Mouse (Mus musculus) E14TG2a.4 (cell line): Measurements from ENCODE around the gene Pdzrn3.

ENCODE experiments used
- H3K27me3 ChIP-seq: 2 replicates; pipeline ENCODE4 v1.6.1; 2014; ENCODE audit warnings: low read length, control low read depth; ENCODE audit not compliant: insufficient read depth
- H3K36me3 ChIP-seq: 2 replicates; pipeline ENCODE4 v1.6.1; 2014; ENCODE audit warnings: low read length, control low read depth; ENCODE audit not compliant: insufficient read depth
- H3K4me1 ChIP-seq: replicated peaks from 2 replicates; pipeline ENCODE4 v1.6.1; 2014; ENCODE audit warnings: low read depth, low read length, control low read depth
- H3K4me3 ChIP-seq: replicated peaks from 2 replicates; pipeline ENCODE4 v1.5.1; 2014; ENCODE audit warnings: mild to moderate bottlenecking, low read length
- H3K9me3 ChIP-seq: 2 replicates; pipeline ENCODE4 v1.6.1; 2014; ENCODE audit warnings: low read length, control low read depth
- CTCF ChIP-seq: conservative IDR thresholded peaks from 2 replicates; pipeline ENCODE4 v1.5.1; 2014; ENCODE audit warnings: low read length
- NANOG ChIP-seq: IDR thresholded peaks from 2 replicates; pipeline ENCODE4 v1.6.1; 2014; ENCODE audit warnings: borderline replicate concordance, low read length, mixed read lengths
- POU5F1 ChIP-seq: IDR thresholded peaks from 2 replicates; pipeline ENCODE4 v1.6.1; 2014; ENCODE audit warnings: low read length, borderline replicate concordance

Gene Pdzrn3

DNA sequence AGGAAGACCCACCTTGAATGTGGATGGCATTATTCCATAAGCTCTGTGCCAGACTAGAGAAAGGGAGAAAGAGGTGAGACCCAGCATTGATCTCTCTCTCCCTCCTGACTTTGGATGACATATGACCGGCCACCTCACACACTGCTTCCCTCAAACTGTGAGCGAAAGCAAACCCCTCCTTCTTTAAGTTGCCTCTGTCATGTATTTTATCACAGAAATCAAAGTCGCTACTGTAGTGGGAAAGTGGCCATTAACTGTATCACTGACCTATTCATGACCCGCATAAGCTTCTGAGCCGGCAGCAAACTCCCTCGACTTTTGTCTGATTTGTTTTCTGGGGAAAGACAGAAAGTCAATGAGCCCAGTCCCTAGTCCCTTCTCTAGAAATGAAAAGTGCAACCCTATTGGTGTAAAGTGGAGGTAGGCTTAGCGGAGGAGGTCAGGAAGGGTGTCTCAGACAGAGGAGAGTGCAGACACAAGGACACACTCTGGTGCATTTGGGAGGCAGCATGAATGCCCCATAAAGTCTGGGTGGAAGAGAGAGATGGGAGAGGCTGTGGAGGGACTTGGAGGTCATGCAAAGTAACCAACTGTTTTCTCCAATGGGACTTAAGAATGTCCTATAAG is 134.4 kb downstream of the Pdzrn3 start:
- H3K9me3 ChIP-seq, result no peaks in the 10 kb centered on the region
- H3K36me3 ChIP-seq, result no peaks in the 10 kb centered on the region
- H3K4me1 ChIP-seq, result no peaks in the 10 kb centered on the region
- H3K4me3 ChIP-seq, result no peak overlapping the region
- no peaks in the 10 kb centered on the region for H3K27me3 ChIP-seq
- no peak for TF ChIP-seq CTCF
- no peak for TF ChIP-seq POU5F1
- no peak for TF ChIP-seq NANOG

DNA sequence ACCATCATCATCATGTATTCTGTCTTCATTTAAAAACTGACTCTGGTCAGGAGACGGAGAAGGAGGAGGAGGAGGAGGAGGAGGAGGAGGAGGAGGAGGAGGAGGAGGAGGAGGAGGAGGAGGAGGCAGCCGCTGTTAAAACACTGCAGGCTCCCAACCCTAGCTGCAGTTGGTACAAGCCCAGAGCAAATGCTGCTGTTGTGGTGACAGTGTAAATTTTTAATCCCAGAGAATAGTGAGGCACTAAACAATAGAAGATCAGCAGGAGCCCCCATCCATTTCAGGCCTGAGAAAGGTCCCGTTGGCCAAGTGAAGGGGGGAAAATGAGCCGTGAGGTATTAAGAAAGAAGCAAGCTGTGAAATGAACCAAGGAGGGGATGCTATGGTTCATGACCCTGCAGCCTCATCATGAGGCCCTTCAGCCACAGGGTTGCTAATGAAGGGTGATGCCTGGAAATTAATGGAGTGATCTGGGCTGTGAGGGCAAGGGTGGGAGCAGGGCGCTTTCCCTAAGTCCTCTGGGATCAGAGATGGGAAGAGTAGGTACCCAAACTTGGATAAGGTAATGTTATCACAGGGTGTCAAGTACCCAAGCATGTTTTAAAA is 141.0 kb downstream of the Pdzrn3 start:
- Histone ChIP-seq H3K9me3 (no peaks in the 10 kb centered on the region), H3K27me3 (no peaks in the 10 kb centered on the region), H3K36me3 (no peaks in the 10 kb centered on the region), H3K4me3 (no peak overlapping the region), H3K4me1 (no peaks in the 10 kb centered on the region)
- TF ChIP-seq POU5F1 (no peak), NANOG (no peak), CTCF (no peak)

DNA sequence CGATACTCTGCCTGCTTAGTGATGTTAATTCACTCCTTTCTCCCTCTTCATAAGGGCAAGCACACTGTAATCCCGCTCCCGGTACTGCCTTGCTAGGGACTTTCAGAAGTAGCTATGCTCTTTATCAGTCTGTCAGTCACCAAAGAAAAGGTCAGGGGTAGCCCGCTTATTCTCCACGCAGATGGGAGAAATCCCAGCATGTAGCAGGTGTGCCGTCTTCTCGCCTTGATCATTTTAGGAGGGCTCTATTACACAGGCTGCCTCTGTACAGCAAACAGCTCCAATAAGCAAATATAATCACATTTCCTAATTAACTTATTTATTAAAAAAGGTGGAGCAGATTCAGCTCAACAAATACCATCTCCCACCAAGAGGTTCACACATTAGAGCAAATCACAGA is 141.5 kb downstream of the Pdzrn3 start:
- Histone ChIP-seq H3K4me1 (no peaks in the 10 kb centered on the region), H3K9me3 (no peaks in the 10 kb centered on the region), H3K4me3 (no peak overlapping the region), H3K36me3 (no peaks in the 10 kb centered on the region), H3K27me3 (no peaks in the 10 kb centered on the region)
- TF ChIP-seq NANOG (no peak), POU5F1 (no peak), CTCF (no peak)

DNA sequence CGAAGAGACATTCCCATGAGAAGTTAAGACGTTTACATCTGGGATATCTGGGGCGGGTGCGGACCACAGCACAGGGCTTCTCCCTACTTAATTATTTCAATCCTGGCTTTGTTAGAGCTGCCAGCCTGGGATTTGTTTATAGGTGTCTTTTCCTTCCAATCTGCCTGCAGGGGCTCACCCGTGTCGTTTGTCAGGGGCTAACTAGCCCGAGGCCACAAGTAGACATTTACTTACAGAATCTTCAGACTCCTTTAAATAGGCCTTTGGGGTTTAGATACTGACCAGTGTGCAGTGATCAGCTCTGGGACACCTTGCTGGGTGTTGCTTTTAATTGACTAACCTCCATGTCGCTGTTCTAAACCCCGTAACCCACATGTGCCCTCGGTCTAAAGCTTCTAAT is 143.3 kb downstream of the Pdzrn3 start:
- H3K27me3 ChIP-seq, result no peaks in the 10 kb centered on the region
- no peak overlapping the region for H3K4me3 ChIP-seq
- no peaks in the 10 kb centered on the region for H3K36me3 ChIP-seq
- no peak for TF ChIP-seq NANOG
- TF ChIP-seq POU5F1, result no peak
- no peak for TF ChIP-seq CTCF
- H3K4me1 ChIP-seq, result no peaks in the 10 kb centered on the region
- H3K9me3 ChIP-seq, result no peaks in the 10 kb centered on the region

DNA sequence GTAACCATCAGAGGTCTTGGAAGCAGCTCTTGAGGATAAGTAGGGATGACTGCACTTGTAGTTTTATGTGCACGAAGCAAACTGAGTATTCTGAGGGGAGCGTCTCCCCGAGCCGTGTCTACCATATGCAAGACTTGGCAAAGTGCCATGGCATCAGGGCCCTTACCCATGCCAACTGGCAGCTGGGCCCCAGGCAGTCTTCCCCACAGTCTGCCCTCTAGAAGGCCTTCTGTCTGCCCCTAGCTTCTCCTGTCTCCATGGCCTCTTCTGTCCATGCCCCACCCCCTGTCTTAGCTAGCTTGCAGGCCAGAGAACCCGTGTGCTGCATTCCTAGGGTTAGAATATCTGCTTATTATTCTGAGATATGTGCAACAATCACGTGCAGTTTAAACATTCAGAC is 144.0 kb downstream of the Pdzrn3 start:
- no peak for TF ChIP-seq POU5F1
- TF ChIP-seq NANOG, result no peak
- TF ChIP-seq CTCF, result no peak
- Histone ChIP-seq H3K9me3 (no peaks in the 10 kb centered on the region), H3K4me1 (no peaks in the 10 kb centered on the region), H3K36me3 (no peaks in the 10 kb centered on the region), H3K27me3 (no peaks in the 10 kb centered on the region), H3K4me3 (no peak overlapping the region)

DNA sequence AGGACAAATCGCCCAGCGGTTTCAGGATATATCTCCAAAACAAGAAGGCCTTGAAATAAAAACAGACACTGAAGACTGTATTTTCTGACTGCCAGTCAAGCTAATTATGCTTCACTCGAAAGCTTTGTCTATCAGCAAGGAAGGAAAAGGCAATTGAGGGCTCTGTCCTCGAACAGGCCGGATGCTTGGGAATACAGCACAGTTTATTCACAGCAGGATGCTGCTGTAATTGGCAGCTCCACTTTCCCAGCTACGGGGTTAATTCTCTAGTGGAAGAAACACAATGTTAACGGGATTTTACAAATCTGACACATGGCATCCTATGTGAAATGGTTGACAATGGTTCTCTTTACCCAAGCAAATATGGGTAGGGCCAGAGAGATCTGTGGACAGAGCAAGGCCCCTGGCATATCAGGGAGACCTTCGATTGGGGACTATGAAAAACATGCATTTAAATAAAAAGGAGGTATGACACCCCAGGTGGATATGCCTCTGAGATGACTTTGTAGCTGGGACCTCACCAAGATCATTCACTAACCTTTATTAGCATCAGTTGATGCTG is 150.3 kb downstream of the Pdzrn3 start:
- Histone ChIP-seq H3K36me3 (no peaks in the 10 kb centered on the region), H3K4me3 (no peak overlapping the region), H3K9me3 (no peaks in the 10 kb centered on the region), H3K4me1 (no peaks in the 10 kb centered on the region), H3K27me3 (no peaks in the 10 kb centered on the region)
- no peak for TF ChIP-seq CTCF
- no peak for TF ChIP-seq POU5F1
- TF ChIP-seq NANOG, result no peak

DNA sequence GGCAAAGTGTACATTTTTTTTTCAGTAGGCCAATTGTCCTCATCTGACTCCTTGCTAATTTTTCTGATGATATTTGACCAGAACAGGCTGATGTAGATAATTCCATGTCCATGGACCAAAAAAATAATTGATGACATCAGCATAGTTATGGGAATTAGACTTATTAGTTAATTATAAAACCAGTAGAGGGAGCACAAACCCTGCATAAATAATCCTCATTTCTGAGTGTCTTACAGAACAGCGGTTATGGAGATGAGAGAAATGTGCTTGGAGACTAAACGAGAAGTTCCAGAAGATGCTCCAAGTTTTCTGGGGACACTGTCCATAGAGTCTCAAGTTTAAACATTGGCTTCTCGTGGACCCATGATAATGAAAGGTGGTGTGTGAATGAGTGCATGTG is 157.4 kb downstream of the Pdzrn3 start:
- no peaks in the 10 kb centered on the region for H3K27me3 ChIP-seq
- no peaks in the 10 kb centered on the region for H3K36me3 ChIP-seq
- no peak overlapping the region for H3K4me3 ChIP-seq
- no peaks in the 10 kb centered on the region for H3K9me3 ChIP-seq
- TF ChIP-seq CTCF (no peak), POU5F1 (no peak), NANOG (no peak)
- no peaks in the 10 kb centered on the region for H3K4me1 ChIP-seq

DNA sequence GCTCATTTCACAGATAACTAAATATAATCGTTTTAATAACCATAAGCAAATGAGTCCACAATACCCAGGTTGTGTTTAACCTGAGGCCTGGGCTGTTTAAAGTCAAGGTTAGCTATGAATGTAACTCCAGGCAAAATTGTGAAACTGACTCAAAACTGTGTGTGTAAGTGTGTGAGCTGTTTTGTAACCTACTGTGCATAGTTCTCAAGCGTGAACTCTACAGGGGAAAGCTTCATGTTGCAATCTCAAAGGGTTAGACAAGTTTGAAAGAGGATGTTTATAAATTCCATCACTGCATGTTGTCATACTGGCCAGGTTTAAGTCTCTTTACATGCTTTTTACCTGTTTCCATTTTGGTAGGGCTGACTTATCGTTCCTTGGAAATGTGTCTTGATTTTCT is 158.7 kb downstream of the Pdzrn3 start:
- H3K9me3 ChIP-seq, result no peaks in the 10 kb centered on the region
- no peaks in the 10 kb centered on the region for H3K27me3 ChIP-seq
- H3K4me3 ChIP-seq, result no peak overlapping the region
- TF ChIP-seq CTCF (no peak), POU5F1 (no peak), NANOG (no peak)
- H3K4me1 ChIP-seq, result no peaks in the 10 kb centered on the region
- H3K36me3 ChIP-seq, result no peaks in the 10 kb centered on the region

DNA sequence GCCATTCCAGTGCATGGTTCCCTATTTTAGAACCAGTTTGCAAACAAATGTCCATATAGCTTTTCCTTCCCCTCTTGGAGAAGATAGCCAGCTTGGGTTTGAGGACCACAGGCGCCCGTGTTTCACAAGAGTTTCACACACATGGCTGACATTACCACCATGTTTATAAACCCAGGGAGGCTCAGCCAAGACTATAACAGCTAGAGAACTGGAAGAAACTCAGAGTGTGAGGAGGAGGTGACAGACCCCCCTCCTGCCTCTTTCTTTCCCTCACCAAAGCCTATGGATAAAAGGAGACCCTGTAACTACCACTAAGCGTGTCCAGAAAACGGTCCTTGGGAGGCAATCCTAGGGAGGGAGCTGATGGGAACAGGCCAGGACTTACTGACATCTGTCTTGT is 159.5 kb downstream of the Pdzrn3 start:
- Histone ChIP-seq H3K9me3 (no peaks in the 10 kb centered on the region), H3K4me3 (no peak overlapping the region), H3K4me1 (no peaks in the 10 kb centered on the region), H3K27me3 (no peaks in the 10 kb centered on the region), H3K36me3 (no peaks in the 10 kb centered on the region)
- TF ChIP-seq NANOG (no peak), CTCF (no peak), POU5F1 (no peak)
